Mouse (Mus musculus): ENCODE results near the gene Pax3.

DNA sequence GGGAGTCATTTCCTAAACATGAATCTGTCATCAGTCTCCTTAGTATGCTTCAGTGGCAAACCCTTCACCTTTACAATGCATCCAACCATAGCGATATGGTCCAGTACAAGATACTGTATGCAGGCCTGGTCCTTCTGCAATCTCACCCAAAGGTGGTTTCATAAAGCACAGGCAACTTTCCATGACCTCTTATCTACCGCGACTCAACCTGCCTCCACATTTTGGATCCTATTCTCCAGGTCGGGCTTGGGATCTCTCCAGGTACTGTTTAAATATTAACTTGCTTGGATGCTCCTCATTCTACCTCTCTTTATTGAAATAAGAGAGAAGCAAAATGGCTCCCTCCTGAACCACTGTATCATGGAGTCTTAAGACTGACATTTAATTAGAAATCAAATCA is 103.3 kb downstream of the Pax3 start:
- TF ChIP-seq POLR2A (IDR thresholded peaks at IDR 0.05; ENCODE audit: low read depth, low read length) (no peak), CTCF (IDR thresholded peaks at IDR 0.05; ENCODE audit: borderline replicate concordance, insufficient read depth, low read length) (no peak)
